Mouse (Mus musculus) CD8-positive naive resting alpha-beta T cell, adult 2 months (primary cell): ENCODE data around the gene Gon7.

Experiments
- DNase-seq, 2 experiments: peaks; one replicate each; pipeline ENCODE4 v3.0.0; 2022; ENCODE audit warnings: low read depth in 2 of 2, low spot score in 2 of 2

The Gon7 gene

GRCm38 (mm10) chr12:102757689-102758402, at the start of gene Gon7, which contains the start of the genes Gm28051 and Ubr7:
Gene Gon7, minus strand, starts transcription at chr12:102757803.
Gene Gm28051, minus strand, starts transcription at chr12:102757765.
Gene Ubr7, plus strand, starts transcription at chr12:102757967.
- peak; percentile 92 to 93 for DNase-seq

DNA sequence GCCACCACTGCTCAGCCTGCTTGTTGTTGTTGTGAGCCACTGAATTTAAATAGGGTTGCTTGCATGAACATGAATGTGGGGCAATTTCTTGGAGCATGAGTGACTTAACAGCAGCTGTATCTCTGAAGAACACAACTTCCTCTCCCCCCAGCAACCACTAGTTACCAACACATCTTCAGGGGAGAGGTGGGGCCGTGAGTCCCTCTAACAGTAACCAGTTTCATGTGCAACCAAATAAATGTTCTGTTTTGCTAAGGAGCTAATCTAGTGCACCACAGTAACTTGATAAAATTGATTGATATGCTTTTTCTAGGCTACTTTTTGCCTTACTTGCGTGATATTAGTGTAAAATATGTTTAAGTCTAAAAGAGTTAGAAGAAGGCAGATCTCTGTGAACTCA, 41.9 kb upstream of the Gon7 start:
- no peak for DNase-seq

- no peak for DNase-seq
These were observed 30.3 kb upstream of the Gon7 start for GRCm38 (mm10) chr12:102787927-102788326.

DNA sequence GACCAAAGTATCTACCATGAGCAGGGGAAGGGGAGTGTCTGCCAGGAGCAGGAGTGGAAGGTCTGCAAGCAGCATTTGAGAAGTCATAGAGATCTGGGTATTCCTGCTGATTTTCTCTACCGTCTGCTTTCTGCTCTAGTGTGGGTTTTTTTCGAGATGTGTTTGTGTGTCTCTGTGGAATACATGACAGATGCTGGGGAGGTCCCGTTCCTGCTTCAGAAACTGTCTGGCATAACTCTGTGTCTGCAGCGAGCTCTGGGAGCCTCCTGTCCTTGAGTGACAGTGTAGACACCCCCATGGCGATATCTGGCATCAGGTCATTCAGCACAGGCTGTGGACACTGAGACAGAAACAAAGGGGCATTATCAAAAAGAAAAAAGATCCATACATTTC, 28.0 kb upstream of the Gon7 start:
- DNase-seq = no peak

GRCm38 (mm10) chr12:102784899-102785592, 27.4 kb upstream of the Gon7 start:
- no peak for DNase-seq

DNA sequence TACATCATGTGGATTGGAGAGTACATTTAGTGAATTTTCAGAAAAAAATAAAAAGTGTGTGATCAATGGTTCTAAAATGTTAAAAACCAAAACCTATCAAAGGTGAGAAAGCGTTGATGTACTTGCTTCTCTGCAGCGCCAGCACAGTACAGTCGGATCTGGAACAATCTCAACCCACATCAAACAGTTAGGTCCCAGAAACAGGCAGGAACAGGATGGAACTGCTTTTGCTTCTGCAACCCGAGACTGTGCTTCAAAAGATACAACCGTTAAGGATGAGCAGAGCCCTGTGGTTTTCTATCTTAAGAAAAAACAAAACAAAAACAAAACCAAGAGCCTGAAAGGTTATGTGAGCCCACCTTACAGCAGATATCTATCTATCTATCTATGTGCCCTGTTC, 25.2 kb upstream of the Gon7 start:
- DNase-seq = peak in 1 of 2 experiments; percentile 29

DNA sequence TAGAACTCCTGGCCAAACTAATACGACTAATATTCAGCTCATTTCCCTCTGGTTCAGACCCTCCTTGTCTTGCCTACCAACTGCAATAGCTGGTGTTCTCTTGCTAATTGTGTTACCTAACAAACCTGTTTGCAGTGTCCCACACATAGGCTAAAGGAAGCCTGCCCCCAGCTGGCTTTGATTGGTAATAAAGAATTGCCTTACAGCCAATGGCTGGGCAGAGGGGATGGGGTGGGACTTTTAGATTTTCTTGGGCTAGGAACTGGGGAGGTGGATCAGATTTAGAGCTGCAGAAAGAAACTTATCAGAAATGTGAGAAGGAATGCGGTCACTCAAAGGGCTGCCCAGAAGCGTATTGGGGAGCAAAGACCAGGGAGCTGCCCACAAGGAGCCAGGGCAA, 21.8 kb upstream of the Gon7 start:
- no peak for DNase-seq

GRCm38 (mm10) chr12:102778151-102778550, 20.5 kb upstream of the Gon7 start:
- DNase-seq = no peak

GRCm38 (mm10) chr12:102776035-102776434, 18.4 kb upstream of the Gon7 start:
- DNase-seq = no peak

DNA sequence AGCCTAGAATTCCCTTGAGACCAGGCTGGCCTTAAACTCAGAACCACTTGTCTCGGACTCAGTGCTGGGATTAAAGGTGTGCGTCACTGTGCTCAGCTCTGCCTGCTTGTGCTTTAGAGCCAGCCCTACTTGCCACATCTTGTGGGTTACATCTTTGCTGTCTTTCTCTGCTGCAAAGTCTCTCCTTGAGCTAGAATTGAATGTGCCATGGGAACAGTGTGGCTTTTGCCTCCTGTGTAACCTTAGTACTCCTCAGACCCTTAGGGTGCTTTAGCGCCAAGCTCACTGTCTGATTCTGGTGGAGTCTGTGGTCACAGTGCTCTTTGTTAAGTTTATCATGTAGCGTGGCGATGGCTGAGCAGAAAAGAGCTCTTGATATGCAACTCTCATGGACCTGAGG, 15.1 kb upstream of the Gon7 start:
- no peak for DNase-seq

DNA sequence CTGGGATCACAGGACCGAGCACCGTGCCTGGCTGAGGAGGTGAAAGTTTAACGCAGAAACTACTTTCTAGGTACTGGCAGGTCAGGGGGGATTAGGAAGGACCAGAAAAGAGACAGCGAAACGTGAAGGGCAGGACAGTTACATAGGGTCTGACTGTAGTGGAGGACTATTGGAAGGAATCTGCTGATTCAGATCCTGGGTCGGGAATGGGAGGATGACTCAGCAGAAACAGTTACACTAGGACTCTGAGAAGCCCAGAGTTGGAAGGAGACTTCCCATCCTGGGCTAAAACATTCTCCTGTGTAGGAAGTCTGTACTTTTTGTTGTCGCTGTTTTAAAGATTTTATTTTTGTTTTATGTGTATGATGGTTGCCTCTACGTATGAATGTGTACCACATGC, 14.0 kb upstream of the Gon7 start:
- DNase-seq = no peak

DNA sequence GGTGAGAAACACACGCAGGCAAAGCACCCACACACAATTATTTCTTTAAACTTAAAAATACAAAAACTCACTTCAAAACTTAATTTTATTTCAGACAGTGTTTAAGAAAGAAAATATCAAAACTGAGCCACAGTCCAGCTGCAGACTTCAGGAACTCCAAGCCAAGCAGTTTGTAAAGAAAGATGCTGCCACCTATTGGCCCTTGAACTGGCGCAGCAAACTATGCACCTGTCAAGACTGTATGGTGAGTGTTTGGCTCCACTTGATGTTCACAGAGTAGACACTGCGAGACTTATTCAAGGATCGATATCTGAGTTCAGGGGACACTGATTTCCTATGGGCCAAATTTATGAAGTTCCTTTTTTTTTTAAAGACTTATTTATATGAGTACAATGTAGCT, 11.4 kb upstream of the Gon7 start:
- peak in 1 of 2 experiments; percentile 15 for DNase-seq

- no peak for DNase-seq
These were observed 6.1 kb upstream of the Gon7 start for GRCm38 (mm10) chr12:102763696-102764095.

DNA sequence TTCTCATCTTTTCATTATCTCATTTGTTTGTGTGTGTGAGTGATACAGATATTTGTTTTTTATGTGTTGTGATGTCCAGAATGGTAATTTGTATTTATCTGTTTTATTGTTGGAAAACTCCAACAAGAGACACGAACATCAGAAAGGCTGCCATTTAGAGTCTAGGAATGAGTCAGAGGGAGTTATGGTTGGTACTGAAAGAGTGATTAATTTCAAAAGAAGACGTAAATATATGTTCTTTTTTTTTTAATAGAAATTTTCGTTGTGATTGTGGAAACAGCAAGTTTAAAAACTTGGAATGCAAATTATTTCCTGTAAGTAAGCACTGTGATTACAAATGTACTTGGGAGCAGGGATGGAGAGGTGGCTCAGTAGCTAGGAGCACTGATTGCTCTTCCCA, 4.1 kb upstream of the Gon7 start:
- no peak for DNase-seq

DNA sequence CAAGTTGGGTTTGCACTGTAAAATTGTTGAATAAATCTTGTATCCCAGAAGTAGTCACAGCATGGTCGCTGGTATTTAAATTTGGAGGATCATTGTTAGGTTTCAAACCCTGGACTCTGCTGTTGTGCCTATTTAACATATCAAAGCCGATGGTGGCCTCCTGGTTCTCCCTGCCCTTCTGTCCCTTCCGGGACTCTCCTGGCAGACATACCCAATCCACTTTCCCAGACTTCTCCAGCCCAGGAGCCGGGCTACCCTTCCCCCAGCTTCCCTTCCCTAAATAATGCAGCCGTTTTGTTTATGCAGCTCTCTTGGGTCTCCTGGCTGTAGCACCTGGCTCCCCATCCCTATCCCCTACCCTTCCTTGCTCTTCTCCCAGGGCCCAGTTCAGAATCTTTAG, 1.3 kb upstream of the Gon7 start:
- DNase-seq = no peak

DNA sequence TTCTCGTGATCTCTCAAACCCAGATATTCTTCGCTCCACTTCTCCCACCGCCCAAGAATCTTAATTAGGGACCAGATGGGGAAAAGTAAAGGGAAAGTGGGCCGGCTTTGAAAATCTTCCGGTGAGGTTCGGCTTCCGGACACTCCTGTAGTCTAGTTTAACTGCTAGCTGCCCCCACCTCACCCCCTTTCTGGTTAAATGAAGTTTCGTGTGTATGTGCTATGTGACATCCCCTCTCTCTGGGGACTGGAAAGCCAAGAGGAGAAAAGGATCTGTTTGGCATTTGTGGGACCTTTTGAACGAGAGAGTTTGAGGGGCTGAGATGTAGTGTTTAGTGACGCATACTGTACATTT, 777 bp upstream of the Gon7 start, which contains the start of gene Gm20604:
Gene Gm20604, minus strand, starts transcription at position 270 of the 354 bp plus-strand sequence.
- no peak for DNase-seq

DNA sequence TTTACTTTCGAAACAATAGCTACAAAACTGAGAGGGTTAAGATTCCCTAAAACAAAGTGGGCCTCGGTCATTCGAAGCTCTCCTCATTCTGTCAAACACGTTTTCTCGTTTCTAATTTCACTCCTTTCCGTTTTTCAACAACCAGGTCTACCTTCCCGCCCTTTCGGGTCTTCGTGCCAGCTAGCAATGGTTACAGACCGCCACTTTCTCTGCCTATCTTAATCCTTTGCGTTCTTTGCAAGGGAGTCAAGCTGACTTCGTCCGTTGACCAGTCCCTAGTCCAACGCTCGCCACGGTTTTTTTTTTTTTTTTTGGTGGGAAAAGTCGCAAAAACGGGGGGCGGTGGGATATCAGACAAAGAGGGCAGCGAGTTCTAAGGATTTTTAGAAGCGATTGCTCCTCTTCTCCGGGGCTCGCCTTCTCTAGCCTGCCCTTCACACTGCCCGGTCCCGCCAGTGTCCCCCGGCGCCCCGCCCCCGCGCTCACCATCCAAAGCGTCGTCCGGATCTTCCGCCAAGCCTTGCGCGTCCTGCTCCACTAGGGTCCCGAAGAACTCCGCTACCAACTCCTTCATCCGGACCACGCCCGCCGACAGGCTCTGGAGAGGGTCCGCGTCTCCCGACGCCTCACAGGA, 431 bp downstream of the Gon7 start:
- no peak for DNase-seq

- peak; percentile 54 to 68 for DNase-seq
These were observed 1.3 kb downstream of the Gon7 start for GRCm38 (mm10) chr12:102756304-102756703.

DNA sequence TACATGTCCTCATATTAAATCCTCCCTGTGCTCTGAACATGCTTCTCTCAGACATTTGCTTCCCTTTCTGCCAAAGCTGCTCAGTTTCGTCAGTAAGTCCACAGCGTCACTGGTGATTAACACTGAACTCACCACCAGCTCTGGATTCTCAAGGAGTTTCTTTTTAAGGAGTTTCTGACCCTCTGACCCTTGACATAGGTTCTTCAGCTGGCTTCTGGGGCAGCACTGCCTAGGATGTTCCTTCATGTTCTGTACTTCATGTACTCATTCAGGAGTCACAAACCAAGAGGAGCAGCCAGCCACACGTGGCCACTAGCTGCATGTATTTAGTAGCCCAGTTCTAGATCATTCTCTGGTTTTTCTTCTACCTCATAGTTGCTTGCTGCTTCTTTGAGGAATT, 9.3 kb downstream of the Gon7 start:
- no peak for DNase-seq

GRCm38 (mm10) chr12:102744839-102745238, 12.8 kb downstream of the Gon7 start:
- peak; percentile 52 to 54 for DNase-seq

DNA sequence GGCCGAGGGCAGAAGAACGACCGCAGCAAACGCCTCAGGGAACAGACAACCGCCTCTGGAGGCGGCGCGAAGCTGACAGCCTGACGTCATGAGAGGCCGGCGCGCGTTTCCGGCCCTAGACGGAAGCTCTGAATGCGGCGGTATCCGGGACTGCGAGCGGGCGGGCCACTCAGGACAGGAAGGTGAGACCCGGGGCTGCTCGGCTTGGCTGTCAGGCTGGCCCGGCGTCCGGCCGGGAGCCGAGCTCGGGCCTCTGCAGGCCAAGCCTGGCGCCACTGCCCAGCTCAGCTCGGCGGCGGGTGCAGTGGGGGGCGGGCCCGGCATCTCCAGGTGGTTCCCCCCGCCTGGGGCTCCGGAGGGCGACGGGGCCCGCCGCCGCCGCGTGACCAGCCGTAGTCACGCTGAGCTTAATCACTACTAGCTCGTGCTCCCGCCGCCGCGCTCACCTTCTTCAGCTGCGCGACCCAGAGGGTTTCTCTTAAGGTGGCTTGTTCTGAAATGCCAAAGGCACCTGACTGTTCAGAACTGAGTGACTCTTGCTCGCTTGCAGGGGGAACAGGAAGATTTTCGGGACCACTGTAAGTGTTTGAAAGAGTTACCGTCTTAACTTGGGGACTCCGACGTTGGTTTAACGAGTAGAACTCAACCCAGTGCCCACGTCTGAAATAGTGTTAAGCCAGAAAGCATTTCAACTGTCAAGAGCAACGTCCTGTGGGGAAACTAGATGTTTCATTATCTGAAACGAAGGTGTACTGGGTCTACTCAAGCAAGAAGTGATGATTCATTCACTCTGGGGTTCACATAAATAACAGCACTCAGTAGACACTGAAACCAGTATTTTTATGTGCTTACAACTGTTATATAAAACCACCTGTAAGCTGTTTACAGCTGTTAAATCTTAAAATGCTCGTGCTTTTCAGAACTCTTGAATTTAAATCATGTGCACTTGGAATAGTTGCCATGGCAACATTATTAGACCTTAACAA, 13.7 kb downstream of the Gon7 start, which contains the start of the genes Moap1 and Tmem251:
Gene Moap1, minus strand, starts transcription at position 73 of the 986 bp plus-strand sequence.
Gene Tmem251, plus strand, starts transcription at position 174 of the 986 bp plus-strand sequence.
- DNase-seq = peak; percentile 83 to 86
